Comparison of ENCODE assay signal across 26 mouse cellular contexts in the genomic region with DNA sequence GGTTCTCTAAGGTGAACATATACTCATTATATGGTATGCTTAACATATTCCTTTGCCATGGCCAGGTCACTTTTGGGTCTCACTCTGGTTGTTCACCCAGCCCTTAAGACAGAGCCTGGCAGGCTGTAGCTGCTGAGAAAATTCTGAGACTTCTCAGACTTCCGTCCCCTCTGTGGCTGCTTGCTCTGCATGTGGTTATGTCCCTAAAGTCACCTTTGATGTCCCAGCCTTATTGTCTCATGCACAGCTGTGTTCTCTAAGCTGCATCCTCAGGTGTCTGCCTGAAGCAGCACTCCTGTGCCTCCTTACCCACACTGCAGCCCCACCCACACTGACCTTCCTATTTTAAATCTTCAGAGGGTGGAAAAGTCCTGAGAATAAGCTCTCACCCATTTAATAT.
DNase-seq lines count a peak whose midpoint lies in the region; ATAC-seq and TF ChIP-seq lines count a peak whose summit lies in the region.
"Had no signal": no experiment of that assay in that cellular context is flagged by ENCODE, and none has a peak within 500 bp of the region (broad histone marks: within the 10 kb centered on the region; RNA-seq: fewer than 3 reads in every experiment).

No protein-coding gene starts in this region.

- no peak overlapping the region for H3K4me2 ChIP-seq in intestine, postnatal 0 days (replicated peaks; ENCODE audit: low read depth)
- H3K4me2 ChIP-seq: embryonic facial prominence, embryonic 13.5 days; forebrain, embryonic 12.5 days; forebrain, embryonic 15.5 days; hindbrain, embryonic 14.5 days had no signal

- DNase-seq in thymus, adult 2 months: peak; percentile 53
- DNase-seq in thymus, postnatal 10 days (ENCODE audit: low spot score in 2 of 2): peak; percentile 13 to 23
- DNase-seq in thymus, postnatal 36 days: peak; percentile 39 to 53
- DNase-seq in layer of hippocampus, adult 9-11 months: no peak
- DNase-seq in left cerebral cortex, adult 2 months (ENCODE audit: extremely low spot score in 1 of 2, low spot score in 2 of 2): no peak
- DNase-seq: adrenal gland, adult 2 months; adrenal gland, postnatal 14 days; cerebellum, adult 11 months; cerebellum, adult 2 months; cerebellum, adult 9-11 months; cerebellum, postnatal 25 days; embryo, embryonic 11 days; gastrocnemius, postnatal 25 days; heart, adult 2 months; heart, postnatal 14 days; heart, postnatal 4 days had no signal

- no peak for TF ChIP-seq POLR2A in thymus, adult 2 months (IDR thresholded peaks at IDR 0.05; ENCODE audit: control insufficient read depth, extremely low read depth, insufficient read depth, low read length, poor library complexity)

- no peak for ATAC-seq in intestine, postnatal 0 days
- ATAC-seq: CD4-positive, CD25-positive, alpha-beta regulatory T cell, adult 4 months; forebrain, embryonic 15.5 days; hindbrain, postnatal 0 days had no signal

- no peaks in the 10 kb centered on the region for H3K4me1 ChIP-seq in thymus, adult 2 months (replicated peaks; ENCODE audit: control insufficient read depth, insufficient read depth, low read length)
- H3K4me1 ChIP-seq in intestine, postnatal 0 days (replicated peaks; ENCODE audit: control insufficient read depth, insufficient read depth, low read length): no peaks in the 10 kb centered on the region
- H3K4me1 ChIP-seq: embryonic facial prominence, embryonic 10.5 days; forebrain, embryonic 12.5 days; heart, embryonic 10.5 days had no signal

- TF ChIP-seq CTCF in thymus, adult 2 months (IDR thresholded peaks at IDR 0.05; ENCODE audit: borderline replicate concordance, control insufficient read depth, extremely low read depth, insufficient read depth, low read length, poor library complexity): no peak
- TF ChIP-seq CTCF in left cerebral cortex, adult 2 months (IDR thresholded peaks at IDR 0.05): no peak
- TF ChIP-seq CTCF in intestine, postnatal 0 days (IDR thresholded peaks at IDR 0.05; ENCODE audit: low read depth): no peak

- no peaks in the 10 kb centered on the region for H3K27me3 ChIP-seq in thymus, adult 2 months (ENCODE audit: control insufficient read depth, insufficient read depth, low read length)
- no peaks in the 10 kb centered on the region for H3K27me3 ChIP-seq in intestine, postnatal 0 days (replicated peaks; ENCODE audit: control insufficient read depth, insufficient read depth, low read length)
- H3K27me3 ChIP-seq: embryonic facial prominence, embryonic 13.5 days; forebrain, embryonic 12.5 days; forebrain, embryonic 15.5 days had no signal

- no peak overlapping the region for H3K9ac ChIP-seq in intestine, postnatal 0 days (ENCODE audit: low read depth, low read length)
- H3K9ac ChIP-seq: embryonic facial prominence, embryonic 13.5 days; forebrain, embryonic 12.5 days; forebrain, embryonic 15.5 days; hindbrain, embryonic 14.5 days had no signal

- H3K9me3 ChIP-seq in intestine, postnatal 0 days (ENCODE audit: control insufficient read depth): no peaks in the 10 kb centered on the region
- H3K9me3 ChIP-seq: embryonic facial prominence, embryonic 10.5 days; embryonic facial prominence, embryonic 13.5 days; forebrain, embryonic 12.5 days; forebrain, embryonic 15.5 days; heart, embryonic 10.5 days had no signal

- H3K27ac ChIP-seq in thymus, adult 2 months (ENCODE audit: control insufficient read depth, insufficient read depth, low read length): no peak overlapping the region
- H3K27ac ChIP-seq in left cerebral cortex, adult 2 months: no peak overlapping the region
- no peak overlapping the region for H3K27ac ChIP-seq in intestine, postnatal 0 days (ENCODE audit: low read depth, low read length)
- H3K27ac ChIP-seq: embryonic facial prominence, embryonic 10.5 days; embryonic facial prominence, embryonic 13.5 days; forebrain, embryonic 12.5 days; forebrain, embryonic 15.5 days; heart, adult 2 months; heart, embryonic 10.5 days; hindbrain, embryonic 14.5 days; hindbrain, postnatal 0 days had no signal

- H3K36me3 ChIP-seq in thymus, adult 2 months (ENCODE audit: control insufficient read depth, insufficient read depth, low read length): no peaks in the 10 kb centered on the region
- H3K36me3 ChIP-seq in intestine, postnatal 0 days (ENCODE audit: control insufficient read depth, insufficient read depth): no peaks in the 10 kb centered on the region
- H3K36me3 ChIP-seq: embryonic facial prominence, embryonic 10.5 days; embryonic facial prominence, embryonic 13.5 days; forebrain, embryonic 12.5 days; forebrain, embryonic 15.5 days; heart, embryonic 10.5 days had no signal

- intact Hi-C loops in left cerebral cortex, adult 2 months (cut with DNase I): no loop called here

- 18% methylated on average over 1 of the region's 1 CpGs for WGBS in thymus, adult 2 months
- whole genome bisulfite sequencing in intestine, postnatal 0 days: 88% methylated on average over 1 of the region's 1 CpGs

- H3K4me3 ChIP-seq in thymus, adult 2 months (ENCODE audit: control insufficient read depth, insufficient read depth, low read length): no peak overlapping the region
- H3K4me3 ChIP-seq in left cerebral cortex, adult 2 months: no peak overlapping the region
- no peak overlapping the region for H3K4me3 ChIP-seq in intestine, postnatal 0 days (ENCODE audit: low read depth, low read length)
- H3K4me3 ChIP-seq: embryonic facial prominence, embryonic 10.5 days; embryonic facial prominence, embryonic 13.5 days; erythroblast, embryonic 14.5 days; forebrain, embryonic 12.5 days; forebrain, embryonic 15.5 days; heart, adult 2 months; heart, embryonic 10.5 days had no signal

Comparison
In these comparisons a context has a peak if more than half of its experiments do, and no peak if none do; other contexts are left out.
1. DNase-seq: peak in thymus, adult 2 months (single experiment), thymus, postnatal 10 days (2 of 2) and thymus, postnatal 36 days (2 of 2); none in layer of hippocampus, adult 9-11 months (single experiment) and left cerebral cortex, adult 2 months (0 of 2).